8 mouse cellular contexts compared by ENCODE assay signal in genomic region chr6:91839010-91839871, GRCm38 (mm10). TPM values are rescaled to one million over a fixed set of nuclear protein-coding genes. Genes with fewer than 3 reads are reported as not detected.
DNase-seq lines count a peak whose midpoint lies in the region; ATAC-seq and TF ChIP-seq lines count a peak whose summit lies in the region.
"Had no signal": no experiment of that assay in that cellular context is flagged by ENCODE, and none has a peak within 500 bp of the region (broad histone marks: within the 10 kb centered on the region; RNA-seq: fewer than 3 reads in every experiment).

No protein-coding gene starts in this region.

- peak; percentile 90 for DNase-seq in NIH3T3 (ENCODE audit: low read depth)
- DNase-seq in adrenal gland, postnatal 4 days (ENCODE audit: low spot score in 2 of 2): peak; percentile 57 to 61
- DNase-seq in frontal cortex, adult 2 months (ENCODE audit: extremely low spot score in 1 of 2, low spot score in 1 of 2): peak; percentile 39 to 85
- peak; percentile 85 for DNase-seq in hindbrain, postnatal 0 days (ENCODE audit: low spot score)
- peak; percentile 64 to 82 for DNase-seq in left cerebral cortex, postnatal 25 days (ENCODE audit: low spot score in 2 of 2)
- peak; percentile 90 for DNase-seq in midbrain, postnatal 0 days (ENCODE audit: low spot score)
- DNase-seq in testis, postnatal 14 days (ENCODE audit: low spot score): peak; percentile 45

- H3K27ac ChIP-seq in hindbrain, postnatal 0 days: peak overlapping the region; percentile 87
- H3K27ac ChIP-seq in midbrain, postnatal 0 days (ENCODE audit: low read depth, low read length): peak overlapping the region; percentile 91
- H3K27ac ChIP-seq: stomach, embryonic 15.5 days had no signal

- TF ChIP-seq CTCF in hindbrain, postnatal 0 days (IDR thresholded peaks at IDR 0.05; ENCODE audit: low read depth): peak; percentile 14; the same call in 1 of the 2 replicates
- TF ChIP-seq CTCF in midbrain, postnatal 0 days (IDR thresholded peaks at IDR 0.05): no peak

- H3K9me3 ChIP-seq in hindbrain, postnatal 0 days (ENCODE audit: low read length): no peaks in the 10 kb centered on the region
- no peaks in the 10 kb centered on the region for H3K9me3 ChIP-seq in midbrain, postnatal 0 days (ENCODE audit: low read length)
- H3K9me3 ChIP-seq: stomach, embryonic 15.5 days had no signal

- ATAC-seq in hindbrain, postnatal 0 days: peak; percentile 85
- ATAC-seq in midbrain, postnatal 0 days (ENCODE audit: low FRiP score): peak; percentile 91

- peak overlapping the region; percentile 29 for H3K4me3 ChIP-seq in hindbrain, postnatal 0 days (ENCODE audit: low read length)
- peak overlapping the region; percentile 37 for H3K4me3 ChIP-seq in midbrain, postnatal 0 days (ENCODE audit: low read depth, low read length)
- H3K4me3 ChIP-seq: stomach, embryonic 15.5 days had no signal

- H3K4me2 ChIP-seq in hindbrain, postnatal 0 days (ENCODE audit: low read depth, low read length): peak overlapping the region; percentile 58
- peak overlapping the region; percentile 54 for H3K4me2 ChIP-seq in midbrain, postnatal 0 days (ENCODE audit: low read depth, low read length, poor library complexity, severe bottlenecking)
- H3K4me2 ChIP-seq: stomach, embryonic 15.5 days had no signal

- H3K4me1 ChIP-seq in hindbrain, postnatal 0 days (ENCODE audit: insufficient read depth, low read length): peaks cover 15% of the 10 kb centered on the region
- H3K4me1 ChIP-seq in midbrain, postnatal 0 days (ENCODE audit: insufficient read depth, low read length): peaks cover 21% of the 10 kb centered on the region; the same call in 1 of the 2 replicates

- H3K27me3 ChIP-seq in hindbrain, postnatal 0 days (ENCODE audit: insufficient read depth, low read length): peaks cover 14% of the 10 kb centered on the region; the same call in 1 of the 2 replicates
- 0 out of 2 replicates have a peak, but pooled peaks cover 3% of the 10 kb centered on the region for H3K27me3 ChIP-seq in midbrain, postnatal 0 days (ENCODE audit: insufficient read depth, low read length)

- no peaks in the 10 kb centered on the region for H3K36me3 ChIP-seq in hindbrain, postnatal 0 days (ENCODE audit: insufficient read depth, low read length)
- no peaks in the 10 kb centered on the region for H3K36me3 ChIP-seq in midbrain, postnatal 0 days (ENCODE audit: insufficient read depth, low read length)
- H3K36me3 ChIP-seq: stomach, embryonic 15.5 days had no signal

- intact Hi-C loops in left cerebral cortex, postnatal 25 days (cut with DNase I): no loop called here

- 3% methylated on average over 23 of the region's 23 CpGs for WGBS in hindbrain, postnatal 0 days
- WGBS in midbrain, postnatal 0 days: 1% methylated on average over 23 of the region's 23 CpGs

- H3K9ac ChIP-seq in hindbrain, postnatal 0 days (replicated peaks; ENCODE audit: low read length): peak overlapping the region; percentile 44
- H3K9ac ChIP-seq in midbrain, postnatal 0 days (replicated peaks; ENCODE audit: low read length, poor library complexity, severe bottlenecking): peak overlapping the region; percentile 29
- H3K9ac ChIP-seq: stomach, embryonic 15.5 days had no signal

RNA-seq across cellular contexts. Expression of gene Grip2, which starts 12.2 kb away (rescaled TPM):
- 1 to 10 TPM; 2.1 to 2.8 TPM for total RNA-seq in adrenal gland, postnatal 4 days (2021)
- polyA plus RNA-seq in frontal cortex, adult 2 months (2012; rRNA removed): 48.2 and 50.4 TPM in 2 replicates
- 14.6 and 19.2 TPM in 2 replicates for total RNA-seq in hindbrain, postnatal 0 days (2014; rRNA removed)
- polyA plus RNA-seq in hindbrain, postnatal 0 days (2015; fragmentation: Nextera tagmentation; extraction: Ambion mirVana): 5.2 and 5.3 TPM in 2 replicates
- 10 to 100 TPM; 15.9 to 17.3 TPM for total RNA-seq in left cerebral cortex, postnatal 25 days (2021)
- 22.8 and 29.7 TPM in 2 replicates for total RNA-seq in midbrain, postnatal 0 days (2014; rRNA removed)
- 7.7 and 7.8 TPM in 2 replicates for polyA plus RNA-seq in midbrain, postnatal 0 days (2015; fragmentation: Nextera tagmentation; extraction: Ambion mirVana)

RNA-seq across cellular contexts. Expression of gene Ccdc174, which starts 38.6 kb away (rescaled TPM):
- total RNA-seq in adrenal gland, postnatal 4 days (2021): 10 to 100 TPM; 29.8 to 31.3 TPM
- 19.0 and 23.1 TPM in 2 replicates for polyA plus RNA-seq in frontal cortex, adult 2 months (2012; rRNA removed)
- 12.8 and 15.1 TPM in 2 replicates for total RNA-seq in hindbrain, postnatal 0 days (2014; rRNA removed)
- 36.3 and 43.4 TPM in 2 replicates for polyA plus RNA-seq in hindbrain, postnatal 0 days (2015; fragmentation: Nextera tagmentation; extraction: Ambion mirVana)
- 10 to 100 TPM; 22.8 to 24.1 TPM for total RNA-seq in left cerebral cortex, postnatal 25 days (2021)
- 12.5 and 14.8 TPM in 2 replicates for total RNA-seq in midbrain, postnatal 0 days (2014; rRNA removed)
- polyA plus RNA-seq in midbrain, postnatal 0 days (2015; fragmentation: Nextera tagmentation; extraction: Ambion mirVana): 33.6 and 43.9 TPM in 2 replicates

Comparison
In these comparisons a context has a peak if more than half of its experiments do, and no peak if none do; other contexts are left out.
1. Peak in every context shown above with its lines: DNase-seq, ATAC-seq, H3K4me3 ChIP-seq and H3K27ac ChIP-seq.